Mouse (Mus musculus): Measurements from ENCODE around the gene Syce3. TPM values are rescaled to one million over a fixed set of nuclear protein-coding genes. Genes with fewer than 3 reads are reported as not detected.
"Not testable (repeated sequence)": the region's sequence is repeated elsewhere in the genome, so short reads cannot be mapped to it uniquely, and the experiment has no call there.

The Syce3 gene
- polyA plus RNA-seq, 1 experiment from 2014 or later: not detected

DNA sequence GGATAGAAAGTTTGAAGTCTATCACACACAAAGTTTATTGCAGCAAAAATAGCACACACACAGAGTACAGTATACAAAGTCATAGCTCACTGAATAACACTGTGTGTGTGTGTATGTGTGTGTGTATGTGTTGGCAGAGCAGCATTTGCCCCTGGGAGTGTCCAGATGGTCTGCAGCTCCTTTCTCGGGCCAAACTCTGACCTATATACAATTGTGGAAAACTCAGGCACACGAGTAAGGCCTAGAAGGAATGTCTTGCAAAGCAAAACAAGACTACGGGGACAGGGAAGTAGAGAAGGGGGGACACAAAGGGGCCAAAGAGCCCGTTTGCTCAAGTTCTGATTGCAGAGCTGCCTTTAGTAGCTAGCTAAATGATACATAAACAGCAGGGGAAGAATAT is 22.6 kb upstream of the Syce3 start:
- Histone ChIP-seq H3K9ac (no peak overlapping the region), H3K36me3 (peaks cover 4% of the 10 kb centered on the region), H3K4me2 (no peak overlapping the region), H3K27ac (ENCODE audit: poor library complexity, severe bottlenecking) (no peak overlapping the region), H3K27me3 (replicated peaks) (no peaks in the 10 kb centered on the region), H3K9me3 (replicated peaks) (no peaks in the 10 kb centered on the region), H3K4me1 (replicated peaks) (peaks cover 15% of the 10 kb centered on the region), H3K4me3 (no peak overlapping the region)
- ATAC-seq (ENCODE audit: insufficient number of reproducible peaks, low FRiP score): no peak
- WGBS: 75% methylated on average over 4 of the region's 4 CpGs

DNA sequence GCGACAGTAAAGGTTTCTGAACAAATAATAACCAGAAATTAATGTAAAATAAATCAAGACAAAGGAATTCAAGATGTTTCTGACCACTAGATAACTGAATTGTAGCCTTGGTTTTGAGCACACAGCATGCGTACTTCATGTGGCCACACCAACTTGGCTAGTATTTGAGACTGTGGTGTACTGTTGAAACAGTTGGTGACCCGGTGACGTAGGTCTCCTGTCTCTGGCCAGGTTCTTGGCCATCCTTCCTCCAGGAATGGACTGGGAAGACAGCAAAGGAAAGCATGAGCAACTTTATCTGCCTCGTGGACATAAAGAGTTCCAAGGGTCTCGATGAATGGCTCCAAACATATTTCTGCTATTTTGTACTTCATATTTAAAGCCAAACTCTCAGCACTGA is 21.5 kb upstream of the Syce3 start:
- ATAC-seq (ENCODE audit: insufficient number of reproducible peaks, low FRiP score): no peak
- no peak overlapping the region for H3K4me3 ChIP-seq
- peaks cover 18% of the 10 kb centered on the region for H3K4me1 ChIP-seq (replicated peaks)
- no peak overlapping the region for H3K9ac ChIP-seq
- H3K27me3 ChIP-seq (replicated peaks): no peaks in the 10 kb centered on the region
- no peak overlapping the region for H3K4me2 ChIP-seq
- H3K27ac ChIP-seq (ENCODE audit: poor library complexity, severe bottlenecking): no peak overlapping the region
- peaks cover 15% of the 10 kb centered on the region for H3K36me3 ChIP-seq
- 91% methylated on average over 6 of the region's 6 CpGs for WGBS
- no peaks in the 10 kb centered on the region for H3K9me3 ChIP-seq (replicated peaks)

- peaks cover 24% of the 10 kb centered on the region for H3K4me1 ChIP-seq (replicated peaks)
- H3K9ac ChIP-seq: no peak overlapping the region
- no peak overlapping the region for H3K4me2 ChIP-seq
- 78% methylated on average over 3 of the region's 3 CpGs for WGBS
- ATAC-seq (ENCODE audit: insufficient number of reproducible peaks, low FRiP score): no peak
- peaks cover 21% of the 10 kb centered on the region for H3K36me3 ChIP-seq
- no peak overlapping the region for H3K4me3 ChIP-seq
- no peak overlapping the region for H3K27ac ChIP-seq (ENCODE audit: poor library complexity, severe bottlenecking)
- H3K27me3 ChIP-seq (replicated peaks): no peaks in the 10 kb centered on the region
- no peaks in the 10 kb centered on the region for H3K9me3 ChIP-seq (replicated peaks)
These were observed 21.0 kb upstream of the Syce3 start for GRCm38 (mm10) chr15:89431271-89431670.

DNA sequence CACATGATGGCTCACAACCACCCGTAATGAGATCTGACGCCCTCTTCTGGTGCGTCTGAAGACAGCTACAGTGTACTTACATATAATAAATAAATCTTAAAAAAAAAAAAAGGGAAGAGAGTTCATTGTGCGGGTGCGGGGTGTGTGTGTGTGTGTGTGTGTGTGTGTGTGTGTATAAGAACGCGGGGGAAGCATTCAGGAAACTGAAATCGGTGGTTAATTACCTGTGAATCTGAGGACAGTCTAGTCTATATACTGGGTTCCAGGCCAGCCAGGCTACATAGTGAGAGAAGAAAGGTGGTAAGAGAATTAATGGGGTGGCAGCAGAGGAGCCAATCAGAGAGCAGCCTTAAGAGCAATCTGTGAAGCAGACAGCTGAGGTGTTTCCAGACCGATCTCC is 20.5 kb upstream of the Syce3 start:
- 84% methylated on average over 9 of the region's 9 CpGs for WGBS
- not testable (repeated sequence) for H3K9ac ChIP-seq; H3K27me3 ChIP-seq (replicated peaks); H3K9me3 ChIP-seq (replicated peaks); ATAC-seq (ENCODE audit: insufficient number of reproducible peaks, low FRiP score); H3K4me3 ChIP-seq; H3K27ac ChIP-seq (ENCODE audit: poor library complexity, severe bottlenecking)
- Histone ChIP-seq H3K4me1 (replicated peaks) (peaks cover 29% of the 10 kb centered on the region), H3K36me3 (peaks cover 24% of the 10 kb centered on the region), H3K4me2 (peak overlapping the region; percentile 91; the same call in 1 of the 2 replicates)

DNA sequence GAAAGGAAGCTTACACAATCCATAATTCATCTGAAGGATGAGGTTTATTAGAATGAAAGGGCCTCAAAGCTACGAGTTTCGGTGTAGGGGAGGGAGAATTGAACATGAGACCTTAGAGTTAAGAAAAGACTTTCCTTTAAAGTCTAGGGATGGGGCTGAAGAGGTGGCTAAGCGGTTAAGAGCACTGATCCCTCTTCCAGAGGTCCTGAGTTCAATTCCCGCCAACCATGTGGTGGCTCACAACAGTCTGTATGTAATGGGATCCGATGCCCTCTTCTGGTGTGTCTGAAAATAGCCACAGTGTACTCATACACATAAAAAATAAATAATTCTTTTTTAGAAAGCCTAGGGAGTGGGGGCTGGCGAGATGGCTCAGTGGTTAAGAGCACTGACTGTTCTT is 20.0 kb upstream of the Syce3 start:
- peak overlapping the region; percentile 97 for H3K27ac ChIP-seq (ENCODE audit: poor library complexity, severe bottlenecking)
- WGBS: 46% methylated on average over 6 of the region's 6 CpGs
- peaks cover 32% of the 10 kb centered on the region for H3K4me1 ChIP-seq (replicated peaks)
- H3K9ac ChIP-seq: peak overlapping the region; percentile 83
- peak overlapping the region; percentile 91 for H3K4me2 ChIP-seq
- no peak for ATAC-seq (ENCODE audit: insufficient number of reproducible peaks, low FRiP score)
- peak overlapping the region; percentile 74 for H3K4me3 ChIP-seq
- peaks cover 24% of the 10 kb centered on the region for H3K36me3 ChIP-seq
- H3K9me3 ChIP-seq (replicated peaks): no peaks in the 10 kb centered on the region
- no peaks in the 10 kb centered on the region for H3K27me3 ChIP-seq (replicated peaks)

- H3K4me1 ChIP-seq (replicated peaks): peaks cover 37% of the 10 kb centered on the region
- H3K4me3 ChIP-seq: peak within 1 kb of the TSS; percentile 74
- H3K9ac ChIP-seq: peak within 1 kb of the TSS; percentile 83
- peak within 1 kb of the TSS; percentile 97 for H3K27ac ChIP-seq (ENCODE audit: poor library complexity, severe bottlenecking)
- ATAC-seq (ENCODE audit: insufficient number of reproducible peaks, low FRiP score): peak; percentile 93
- H3K4me2 ChIP-seq: peak within 1 kb of the TSS; percentile 91
- H3K27me3 ChIP-seq (replicated peaks): no peaks in the 10 kb centered on the region
- H3K9me3 ChIP-seq (replicated peaks): no peaks in the 10 kb centered on the region
- under 1% methylated on average over 70 of the region's 70 CpGs for WGBS
- peaks cover 26% of the 10 kb centered on the region for H3K36me3 ChIP-seq
These were observed 19.3 kb upstream of the Syce3 start, which contains the start of the genes C730034F03Rik, Gm44502 and Chkb for GRCm38 (mm10) chr15:89429352-89430221. C730034F03Rik (plus strand) TSS chr15:89429589. Gm44502 (minus strand) TSS chr15:89429696. Chkb (minus strand) TSS chr15:89429908.

DNA sequence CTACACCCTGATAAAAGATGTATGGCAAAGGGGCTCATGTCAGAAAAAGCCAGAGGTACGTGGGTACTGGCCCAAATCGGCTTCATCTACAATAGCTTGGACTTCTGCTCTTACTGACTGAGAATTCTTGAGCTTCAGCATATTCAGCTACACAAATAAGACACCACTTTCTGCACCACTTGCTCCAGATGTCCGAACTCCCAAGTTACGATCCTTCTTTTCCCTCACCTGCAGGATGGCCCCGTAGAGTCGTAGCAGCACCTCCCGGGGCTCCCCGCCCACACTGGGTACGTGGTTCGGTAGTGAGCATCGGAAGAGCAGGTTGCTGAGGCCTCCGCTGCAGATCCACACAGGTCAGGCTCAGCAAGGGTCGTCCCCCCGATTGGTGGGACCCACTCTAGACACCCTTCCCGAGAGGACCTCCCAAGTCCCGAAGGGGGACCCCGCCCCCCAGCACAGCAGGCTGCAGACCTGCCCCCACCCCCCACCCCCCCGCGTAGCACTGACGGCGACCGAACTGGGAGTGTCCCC is 18.6 kb upstream of the Syce3 start:
- Histone ChIP-seq H3K4me1 (replicated peaks) (peaks cover 44% of the 10 kb centered on the region), H3K4me2 (peak overlapping the region; percentile 91), H3K9me3 (replicated peaks) (no peaks in the 10 kb centered on the region), H3K4me3 (peak overlapping the region; percentile 74), H3K27me3 (replicated peaks) (no peaks in the 10 kb centered on the region), H3K9ac (peak overlapping the region; percentile 83), H3K36me3 (peaks cover 33% of the 10 kb centered on the region), H3K27ac (ENCODE audit: poor library complexity, severe bottlenecking) (peak overlapping the region; percentile 97)
- WGBS: 6% methylated on average over 22 of the region's 22 CpGs
- peak; percentile 34; the same call in 1 of the 2 replicates for ATAC-seq (ENCODE audit: insufficient number of reproducible peaks, low FRiP score)

- peak overlapping the region; percentile 83 for H3K9ac ChIP-seq
These were observed 18.0 kb upstream of the Syce3 start for GRCm38 (mm10) chr15:89428136-89428790.

GRCm38 (mm10) chr15:89426716-89427115 is 16.4 kb upstream of the Syce3 start:
- H3K27ac ChIP-seq (ENCODE audit: poor library complexity, severe bottlenecking): peak overlapping the region; percentile 96
- H3K4me1 ChIP-seq (replicated peaks): peaks cover 50% of the 10 kb centered on the region
- peak overlapping the region; percentile 38 for H3K9ac ChIP-seq
- peak overlapping the region; percentile 74; the same call in 1 of the 2 replicates for H3K4me2 ChIP-seq
- no peak overlapping the region for H3K4me3 ChIP-seq
- no peak for ATAC-seq (ENCODE audit: insufficient number of reproducible peaks, low FRiP score)
- 87% methylated on average over 10 of the region's 10 CpGs for WGBS
- H3K27me3 ChIP-seq (replicated peaks): no peaks in the 10 kb centered on the region
- peaks cover 55% of the 10 kb centered on the region for H3K36me3 ChIP-seq
- no peaks in the 10 kb centered on the region for H3K9me3 ChIP-seq (replicated peaks)

More at GRCm38 (mm10) chr15:89428136-89428790, 18.0 kb upstream of the Syce3 start:
- no peaks in the 10 kb centered on the region for H3K27me3 ChIP-seq (replicated peaks)
- peak overlapping the region; percentile 74 for H3K4me3 ChIP-seq
- 77% methylated on average over 19 of the region's 19 CpGs for WGBS
- no peak overlapping the region for H3K27ac ChIP-seq (ENCODE audit: poor library complexity, severe bottlenecking)
- ATAC-seq (ENCODE audit: insufficient number of reproducible peaks, low FRiP score): no peak
- H3K4me1 ChIP-seq (replicated peaks): peaks cover 50% of the 10 kb centered on the region
- H3K4me2 ChIP-seq: peak overlapping the region; percentile 91
- H3K9me3 ChIP-seq (replicated peaks): no peaks in the 10 kb centered on the region
- H3K36me3 ChIP-seq: peaks cover 40% of the 10 kb centered on the region

GRCm38 (mm10) chr15:89425711-89426121 is 15.4 kb upstream of the Syce3 start, which contains the start of gene Cpt1b:
Cpt1b (minus strand) TSS chr15:89425863.
- ATAC-seq (ENCODE audit: insufficient number of reproducible peaks, low FRiP score): peak; percentile 52
- Histone ChIP-seq H3K27ac (ENCODE audit: poor library complexity, severe bottlenecking) (peak within 1 kb of the TSS; percentile 96), H3K4me2 (peak within 1 kb of the TSS; percentile 74), H3K4me3 (peak within 1 kb of the TSS; percentile 53), H3K9me3 (replicated peaks) (no peaks in the 10 kb centered on the region), H3K4me1 (replicated peaks) (peaks cover 45% of the 10 kb centered on the region), H3K9ac (peak within 1 kb of the TSS; percentile 89), H3K27me3 (replicated peaks) (no peaks in the 10 kb centered on the region), H3K36me3 (peaks cover 62% of the 10 kb centered on the region)
- 24% methylated on average over 6 of the region's 6 CpGs for WGBS

GRCm38 (mm10) chr15:89424621-89425020 is 14.3 kb upstream of the Syce3 start:
- WGBS: 79% methylated on average over 8 of the region's 8 CpGs
- peak overlapping the region; percentile 89 for H3K9ac ChIP-seq

More at GRCm38 (mm10) chr15:89424621-89425020, 14.3 kb upstream of the Syce3 start:
- peaks cover 73% of the 10 kb centered on the region for H3K36me3 ChIP-seq
- H3K4me2 ChIP-seq: peak overlapping the region; percentile 74
- peak overlapping the region; percentile 96; the same call in 1 of the 2 replicates for H3K27ac ChIP-seq (ENCODE audit: poor library complexity, severe bottlenecking)
- H3K9me3 ChIP-seq (replicated peaks): no peaks in the 10 kb centered on the region
- H3K4me3 ChIP-seq: peak overlapping the region; percentile 53
- ATAC-seq (ENCODE audit: insufficient number of reproducible peaks, low FRiP score): no peak
- no peaks in the 10 kb centered on the region for H3K27me3 ChIP-seq (replicated peaks)
- peaks cover 44% of the 10 kb centered on the region for H3K4me1 ChIP-seq (replicated peaks)
